Mouse (Mus musculus) mouse trophoblast stem cell (cell line): Measurements from ENCODE around the gene Jkamp.
"Not testable (repeated sequence)": the region's sequence is repeated elsewhere in the genome, so short reads cannot be mapped to it uniquely, and the experiment has no call there.

Experiments
- in situ Hi-C, 2 experiments: fragments of 300-500 bp; cut with MseI, MboI; formaldehyde crosslinking; loops; 2 replicates in 1 of 2; 3 replicates in 1 of 2; pipeline ENCODE4 v1.15.1; 2025

The Jkamp gene

DNA sequence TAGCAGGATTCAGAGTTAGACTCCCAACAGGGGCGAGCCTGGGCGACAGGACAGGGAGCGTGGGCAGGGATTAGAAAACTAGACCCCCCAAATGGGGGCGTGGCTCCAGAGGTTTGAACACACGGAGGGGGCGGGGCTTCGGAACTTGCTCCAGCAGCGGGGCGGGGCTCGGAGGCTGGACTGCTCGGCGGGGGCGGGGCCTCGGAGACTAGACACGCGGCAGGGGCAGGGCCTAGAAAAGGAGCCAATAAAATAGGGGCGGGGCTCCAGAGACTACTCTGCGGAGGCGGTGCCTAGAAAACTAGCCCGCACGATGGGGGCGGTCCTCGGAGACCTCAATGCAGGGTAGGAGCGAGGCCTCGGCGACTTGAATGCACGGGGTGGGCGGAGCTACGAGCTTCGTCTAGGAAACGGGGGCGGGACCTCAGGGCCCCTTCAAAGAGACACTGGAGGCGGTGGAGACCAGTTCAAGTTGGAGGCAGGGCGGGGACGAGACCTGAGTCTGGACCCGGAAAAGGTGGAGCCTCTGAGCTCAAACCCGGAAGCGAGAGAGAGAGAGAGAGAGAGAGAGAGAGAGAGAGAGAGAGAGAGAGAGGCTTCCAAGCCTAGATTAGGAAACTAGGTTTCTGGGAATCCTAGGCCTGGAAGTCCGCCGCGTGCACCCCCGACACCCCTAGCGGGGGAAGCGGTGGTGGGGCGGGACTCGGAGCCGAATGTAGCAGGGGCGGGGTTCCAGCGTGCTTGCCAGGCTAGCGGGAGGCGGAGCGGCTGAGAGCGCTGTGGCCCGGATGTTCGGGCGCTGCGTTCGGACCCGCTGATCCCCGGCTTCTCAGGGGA, at the start of gene Jkamp, which contains the start of gene L3hypdh:
Gene Jkamp, plus strand, starts transcription at position 261 of the 837 bp plus-strand sequence.
Gene L3hypdh, minus strand, starts transcription at position 111 of the 837 bp plus-strand sequence.
- in situ Hi-C loops: no loop called here

DNA sequence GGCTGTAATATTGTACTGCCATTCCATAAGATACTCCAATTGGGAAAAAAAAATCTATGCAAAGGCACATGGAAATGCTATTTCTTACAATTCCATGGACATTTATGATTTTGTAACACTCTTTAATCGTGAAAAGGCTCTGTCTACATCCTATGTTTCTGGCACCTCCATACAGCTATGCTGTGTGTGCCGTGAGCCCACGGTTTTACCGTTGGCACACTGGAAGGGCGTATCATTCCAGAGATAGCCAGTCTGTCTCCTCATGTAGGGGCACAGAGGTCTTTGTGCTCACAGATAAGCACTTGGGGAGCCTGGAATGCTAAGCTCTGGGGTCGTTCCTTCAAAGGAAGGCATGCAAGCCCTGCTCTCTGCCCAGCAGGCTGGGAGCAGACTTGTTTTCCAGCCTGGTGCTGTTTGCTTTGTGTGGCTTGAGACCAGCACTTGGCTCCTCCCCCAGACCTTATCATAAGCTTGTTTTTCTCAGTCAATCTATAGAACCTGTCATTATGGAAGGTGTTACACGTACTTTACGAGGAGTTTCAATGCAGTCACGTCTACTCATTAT, 49.2 kb upstream of the Jkamp start:
- in situ Hi-C loops: no loop called here

- in situ Hi-C loops: no loop called here
These were observed 48.3 kb upstream of the Jkamp start for GRCm38 (mm10) chr12:72037049-72037448.

GRCm38 (mm10) chr12:72038866-72039265, 46.5 kb upstream of the Jkamp start:
- in situ Hi-C loops: no loop called here

DNA sequence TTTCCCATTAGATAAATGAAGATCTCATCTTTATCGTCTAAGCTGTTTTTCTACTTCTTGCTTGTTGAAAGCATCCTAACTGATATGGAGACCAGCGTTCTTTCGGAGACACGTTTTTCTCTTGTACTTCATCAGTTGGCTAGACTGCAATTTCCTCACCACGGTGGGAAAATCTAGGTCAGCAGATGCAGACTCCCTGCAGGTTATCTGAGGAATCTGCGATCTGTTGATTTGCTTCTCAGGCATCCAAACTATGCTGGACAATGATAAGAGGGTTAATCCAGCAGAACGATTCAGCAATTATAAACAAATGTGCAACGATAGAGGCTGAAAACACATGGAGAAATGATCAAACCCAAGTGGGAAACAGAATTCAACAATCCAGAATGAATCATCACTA, 45.9 kb upstream of the Jkamp start:
- in situ Hi-C loops: no loop called here

DNA sequence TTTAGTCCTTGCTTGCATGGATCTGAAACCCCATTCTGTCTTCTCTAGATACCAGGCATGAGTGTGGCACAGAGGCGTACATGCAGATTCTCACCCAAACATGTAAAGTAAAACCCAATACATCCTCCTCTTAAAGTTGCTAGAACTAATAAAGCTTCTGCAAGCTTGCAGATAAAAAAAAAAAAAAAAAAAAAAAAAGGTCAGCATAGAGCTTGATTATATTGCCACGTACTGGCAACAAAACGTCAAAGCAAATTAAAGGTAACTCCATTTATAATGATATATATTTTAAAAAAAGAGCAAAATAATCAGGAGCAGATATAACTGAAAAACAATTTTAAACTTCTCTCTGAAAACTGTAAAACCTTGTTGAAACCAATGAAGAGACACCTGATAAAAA, 44.2 kb upstream of the Jkamp start:
- in situ Hi-C loops: no loop called here

- in situ Hi-C loops: loop anchor here (5.0 kb wide), 1 partner anchor 280 kb away; no protein-coding TSS in a partner anchor
These were observed 37.9 kb upstream of the Jkamp start for GRCm38 (mm10) chr12:72047513-72047912.

DNA sequence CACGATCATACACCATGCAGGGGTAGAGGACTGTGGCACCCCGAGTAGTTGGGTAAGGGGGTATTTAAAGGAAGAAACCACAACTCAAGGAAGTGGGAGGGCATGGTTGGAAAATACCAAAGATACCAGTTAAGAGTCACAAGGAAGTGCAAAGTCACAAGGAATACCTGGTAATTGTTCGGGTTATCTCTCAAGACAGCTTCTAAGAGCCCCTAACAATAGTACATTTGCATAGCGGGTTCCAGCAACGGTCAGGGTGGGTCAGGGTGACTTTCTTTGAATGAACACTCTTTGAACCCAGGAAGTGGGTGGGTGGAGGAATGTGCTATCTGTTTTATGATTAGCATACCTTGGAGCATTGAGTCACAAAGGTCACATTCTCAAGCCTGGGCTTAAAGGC, 35.2 kb upstream of the Jkamp start:
- in situ Hi-C loops: not testable (repeated sequence)

GRCm38 (mm10) chr12:72050821-72051220, 34.6 kb upstream of the Jkamp start:
- in situ Hi-C loops: no loop called here

- in situ Hi-C loops: no loop called here
These were observed 32.8 kb upstream of the Jkamp start for GRCm38 (mm10) chr12:72052571-72052970.

DNA sequence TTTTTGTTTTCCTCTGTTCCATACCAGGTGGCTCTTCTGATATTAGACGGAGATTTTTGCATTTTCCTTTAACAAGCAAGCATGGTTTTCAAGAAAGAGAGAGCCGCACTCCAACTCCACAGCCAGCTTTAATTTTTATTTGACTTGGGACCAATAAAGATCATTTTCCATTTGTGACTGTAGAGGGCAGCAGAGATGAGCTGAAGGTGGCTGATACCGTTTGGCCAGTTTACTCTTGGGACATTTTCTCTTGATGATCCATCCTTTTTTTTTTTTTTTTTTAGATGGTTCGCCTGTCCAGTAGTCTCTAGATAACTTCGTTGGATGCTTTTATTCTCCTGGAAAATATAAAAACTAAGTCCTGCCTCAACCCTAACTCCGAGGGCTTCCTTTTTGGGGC, 32.1 kb upstream of the Jkamp start:
- in situ Hi-C loops: no loop called here

- in situ Hi-C loops: no loop called here
These were observed 31.5 kb upstream of the Jkamp start for GRCm38 (mm10) chr12:72053851-72054250.

GRCm38 (mm10) chr12:72057780-72058179, 27.6 kb upstream of the Jkamp start:
- in situ Hi-C loops: no loop called here

DNA sequence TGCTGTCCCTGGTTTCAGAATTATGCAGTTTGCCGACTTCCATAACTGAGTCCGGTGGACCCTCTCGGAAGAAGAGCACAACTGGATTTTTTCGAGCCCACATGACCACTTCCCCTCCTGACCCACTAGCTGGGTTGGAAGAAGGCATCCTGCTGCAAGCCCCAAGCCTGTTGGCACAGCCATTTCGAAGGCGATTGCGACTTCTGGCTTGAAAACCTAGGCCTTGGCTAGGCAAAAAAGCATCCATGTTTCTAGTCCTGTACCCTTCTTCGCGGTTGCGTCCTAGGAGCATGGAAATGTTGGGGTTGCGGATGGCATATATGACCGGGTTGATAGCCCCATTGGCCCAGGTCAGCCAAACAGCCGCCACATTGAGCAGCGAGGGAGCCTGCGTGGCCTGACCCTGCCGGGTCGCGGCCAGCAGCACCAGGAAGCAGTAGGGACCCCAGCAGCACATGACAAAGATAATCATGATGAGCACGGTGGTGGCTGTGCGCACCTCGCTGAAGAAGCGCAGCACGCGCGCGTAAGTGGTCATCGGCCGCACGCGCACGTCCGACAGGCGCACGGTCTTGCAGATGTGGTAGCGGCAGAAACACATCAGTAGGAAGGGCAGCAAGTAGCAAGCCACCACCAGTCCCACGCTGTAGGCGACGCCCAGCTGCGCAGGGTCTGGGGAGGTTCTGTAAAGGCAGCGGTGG, 15.6 kb upstream of the Jkamp start:
- in situ Hi-C loops: no loop called here

DNA sequence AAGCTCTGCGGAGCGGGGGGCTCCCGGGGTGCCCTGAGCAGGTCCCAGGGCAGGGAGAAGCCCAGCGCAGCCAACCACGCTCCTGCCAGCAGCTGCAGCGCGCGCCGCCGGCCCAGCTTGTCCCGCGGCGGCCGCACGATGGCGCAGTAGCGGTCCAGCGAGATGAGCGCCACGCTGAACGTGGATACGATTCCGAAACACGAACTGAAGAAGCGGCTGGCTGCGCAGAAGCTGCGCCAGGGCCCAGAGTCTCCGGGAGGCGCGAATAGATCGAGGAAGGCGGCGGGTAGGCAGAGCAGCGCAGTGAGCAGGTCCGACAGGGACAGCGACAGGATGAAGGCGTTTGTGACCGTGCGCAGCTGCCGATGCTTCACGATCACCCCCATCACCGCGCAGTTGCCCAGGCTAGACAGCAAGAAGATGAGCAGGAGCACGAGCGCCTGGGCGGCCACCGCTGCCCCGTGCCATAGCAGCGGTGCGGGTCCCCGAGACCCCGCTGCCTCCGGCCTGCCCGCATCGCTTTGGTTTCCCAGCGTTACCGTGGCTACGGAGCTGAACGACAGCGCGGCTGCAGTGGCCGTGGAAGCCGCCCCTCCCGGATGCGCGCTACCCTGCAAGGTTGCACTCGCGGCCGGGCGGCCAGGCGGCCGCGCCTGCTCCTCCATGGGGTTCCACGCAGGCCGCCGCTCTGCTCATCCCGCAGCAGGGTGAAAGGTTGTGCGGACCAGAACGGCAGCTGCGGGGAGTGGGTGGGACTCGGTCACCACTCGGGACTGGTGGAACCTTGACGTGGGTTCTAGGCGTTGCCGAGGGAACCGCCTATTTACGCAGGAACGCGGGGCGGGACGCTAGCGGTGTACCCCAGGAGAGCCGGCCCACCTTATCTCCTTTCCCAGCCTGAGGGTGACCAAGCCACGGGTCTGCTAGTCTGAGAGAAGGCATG, 14.8 kb upstream of the Jkamp start, which contains the start of gene Gpr135:
Gene Gpr135, minus strand, starts transcription at position 799 of the 943 bp plus-strand sequence.
- in situ Hi-C loops: no loop called here

- in situ Hi-C loops: no loop called here
These were observed 7.1 kb upstream of the Jkamp start for GRCm38 (mm10) chr12:72078248-72078647.

- in situ Hi-C loops: no loop called here
These were observed 3.4 kb upstream of the Jkamp start for GRCm38 (mm10) chr12:72081961-72082360.

DNA sequence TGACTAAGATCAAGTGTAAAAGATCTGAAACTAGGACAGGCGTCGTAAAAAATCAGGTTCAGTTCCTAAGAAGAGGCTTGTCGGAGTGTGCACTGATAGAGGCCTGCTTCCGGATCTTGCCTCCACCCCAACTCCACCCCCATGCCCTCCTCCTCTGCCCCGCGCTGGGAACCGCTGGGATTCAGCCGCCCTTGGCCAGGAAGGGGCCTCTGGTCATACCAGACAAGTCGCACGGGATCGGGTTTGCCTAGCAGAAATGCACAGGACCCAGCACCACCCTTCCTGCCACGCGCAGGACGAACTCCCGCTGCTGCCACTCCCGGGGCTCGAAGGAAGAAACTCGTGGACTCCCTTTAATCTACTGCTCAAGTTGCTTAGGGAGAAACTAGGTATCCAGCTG, 3.0 kb upstream of the Jkamp start:
- in situ Hi-C loops: no loop called here

DNA sequence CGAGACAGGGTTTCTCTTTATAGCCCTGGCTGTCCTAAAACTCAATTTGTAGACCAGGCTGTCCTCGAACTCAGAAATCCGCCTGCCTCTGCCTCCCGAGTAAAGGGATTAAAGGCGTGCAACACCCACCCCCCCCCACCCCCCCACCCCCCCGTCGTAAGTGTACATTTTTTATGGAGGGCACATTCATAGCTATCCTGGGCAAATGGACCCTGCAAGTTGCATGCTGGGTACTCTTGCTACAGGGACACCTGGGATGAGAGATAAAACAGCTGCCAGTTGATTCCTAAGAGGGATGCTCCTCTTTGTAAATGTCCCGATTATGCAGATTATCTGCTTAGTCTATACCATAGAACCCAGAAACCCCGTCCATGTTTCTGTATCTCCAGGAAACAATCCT, 2.1 kb upstream of the Jkamp start:
- in situ Hi-C loops: no loop called here

GRCm38 (mm10) chr12:72084261-72085023, 947 bp upstream of the Jkamp start:
- in situ Hi-C loops: no loop called here

GRCm38 (mm10) chr12:72085024-72085328, 413 bp upstream of the Jkamp start:
- in situ Hi-C loops: no loop called here
